Comparison of ENCODE assay signal across 22 mouse cellular contexts in the genomic region with DNA sequence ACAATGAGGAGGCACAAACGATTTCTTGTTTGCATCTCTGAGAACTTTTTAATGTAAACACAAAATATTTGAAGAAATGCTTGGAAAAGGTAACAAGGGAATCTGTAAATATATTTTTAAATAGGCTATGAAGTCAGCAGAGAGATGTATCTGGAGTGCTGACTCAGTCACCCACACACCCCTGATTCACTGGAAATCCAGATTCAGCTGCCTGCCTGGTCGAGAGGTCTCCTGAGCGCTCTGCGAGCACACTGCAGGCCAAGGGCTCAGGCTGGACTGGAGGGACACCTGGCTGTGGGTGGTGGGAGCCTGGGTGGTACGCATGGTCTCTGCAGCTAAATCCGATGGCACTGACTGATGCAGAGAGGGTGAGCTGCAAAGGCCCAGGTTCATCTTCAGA. TPM values are rescaled to one million over a fixed set of nuclear protein-coding genes. Genes with fewer than 3 reads are reported as not detected.
DNase-seq lines count a peak whose midpoint lies in the region; ATAC-seq and TF ChIP-seq lines count a peak whose summit lies in the region.
"Had no signal": no experiment of that assay in that cellular context is flagged by ENCODE, and none has a peak within 500 bp of the region (broad histone marks: within the 10 kb centered on the region; RNA-seq: fewer than 3 reads in every experiment).

No protein-coding gene starts in this region.

- no peak overlapping the region for H3K4me3 ChIP-seq in layer of hippocampus, adult 2 months
- H3K4me3 ChIP-seq: embryonic facial prominence, embryonic 10.5 days; embryonic facial prominence, embryonic 12.5 days; forebrain, embryonic 10.5 days; forebrain, embryonic 12.5 days had no signal

- 0 out of 2 replicates have a peak, but pooled peaks have one; percentile 6 for ATAC-seq in erythroid progenitor cell, adult 5-6 weeks (replicated peaks; ENCODE audit: low FRiP score, poor library complexity, severe bottlenecking)
- no peak for ATAC-seq in megakaryocyte-erythroid progenitor cell, adult 5-6 weeks (replicated peaks; ENCODE audit: low FRiP score, low TSS enrichment, poor library complexity, severe bottlenecking)
- ATAC-seq: forebrain, embryonic 14.5 days; forebrain, embryonic 16.5 days had no signal

- TF ChIP-seq CTCF in layer of hippocampus, adult 2 months (conservative IDR thresholded peaks at IDR 0.05): no peak

- no peak for DNase-seq in layer of hippocampus, adult 2 months (ENCODE audit: low spot score in 2 of 2)
- DNase-seq in layer of hippocampus, adult 9-11 months: no peak
- DNase-seq in right cerebral cortex, adult 18-20 months: peak; percentile 54
- no peak for DNase-seq in right cerebral cortex, postnatal 25 days
- peak; percentile 75 for DNase-seq in brain, adult 2 months (ENCODE audit: low read depth, low spot score)
- DNase-seq: adrenal gland, adult 2 months; adrenal gland, postnatal 10 days; adrenal gland, postnatal 25 days; cerebellum, adult 11-12 months; cerebellum, adult 2 months; cerebellum, adult 9-10 months; cerebellum, postnatal 10 days; cerebellum, postnatal 25 days had no signal

- peak overlapping the region; percentile 36; the same call in 1 of the 2 replicates for H3K27ac ChIP-seq in layer of hippocampus, adult 2 months
- H3K27ac ChIP-seq: embryonic facial prominence, embryonic 10.5 days; embryonic facial prominence, embryonic 12.5 days; forebrain, embryonic 10.5 days; forebrain, embryonic 12.5 days had no signal

RNA-seq across cellular contexts. Expression of a gene that starts 23.8 kb away (rescaled TPM):
- 10 to 100 TPM; 30.9 to 31.8 TPM for total RNA-seq in layer of hippocampus, adult 2 months (2021)
- 224 and 258 TPM in 2 replicates for total RNA-seq in erythroid progenitor cell, adult 5-6 weeks (2015; ENCODE audit: low replicate concordance)
- 312 and 368 TPM in 2 replicates for total RNA-seq in erythroid progenitor cell, adult 5-6 weeks (2017; ENCODE audit: low replicate concordance)
- total RNA-seq in megakaryocyte-erythroid progenitor cell, adult 5-6 weeks (2014; fragmentation: Nextera tagmentation): 126 and 134 TPM in 2 replicates
- total RNA-seq in megakaryocyte-erythroid progenitor cell, adult 5-6 weeks (2017): 101 and 146 TPM in 2 replicates

RNA-seq across cellular contexts. Expression of a gene that starts 31.2 kb away (rescaled TPM):
- total RNA-seq in layer of hippocampus, adult 2 months (2021): 100 to 1,000 TPM; 126 to 139 TPM
- total RNA-seq in erythroid progenitor cell, adult 5-6 weeks (2015; ENCODE audit: low replicate concordance): 1.3 TPM in 1 of 2 replicates, not detected in the other
- total RNA-seq in erythroid progenitor cell, adult 5-6 weeks (2017; ENCODE audit: low replicate concordance): not detected in 2 replicates
- total RNA-seq in megakaryocyte-erythroid progenitor cell, adult 5-6 weeks (2014; fragmentation: Nextera tagmentation): not detected in 2 replicates
- total RNA-seq in megakaryocyte-erythroid progenitor cell, adult 5-6 weeks (2017): not detected in 2 replicates
- total RNA-seq: MEL had no signal

RNA-seq across cellular contexts. Expression of a gene that starts 35.3 kb away (rescaled TPM):
- total RNA-seq in layer of hippocampus, adult 2 months (2021): 100 to 1,000 TPM; 160 to 167 TPM
- 305 and 343 TPM in 2 replicates for total RNA-seq in erythroid progenitor cell, adult 5-6 weeks (2015; ENCODE audit: low replicate concordance)
- total RNA-seq in erythroid progenitor cell, adult 5-6 weeks (2017; ENCODE audit: low replicate concordance): 152 and 197 TPM in 2 replicates
- total RNA-seq in megakaryocyte-erythroid progenitor cell, adult 5-6 weeks (2014; fragmentation: Nextera tagmentation): 542 and 563 TPM in 2 replicates
- 903 and 978 TPM in 2 replicates for total RNA-seq in megakaryocyte-erythroid progenitor cell, adult 5-6 weeks (2017)

Comparison
In these comparisons a context has a peak if more than half of its experiments do, and no peak if none do; other contexts are left out.
1. DNase-seq: peak in right cerebral cortex, adult 18-20 months (single experiment) and brain, adult 2 months (single experiment); none in layer of hippocampus, adult 2 months (0 of 2), layer of hippocampus, adult 9-11 months (single experiment) and right cerebral cortex, postnatal 25 days (single experiment).
2. RNA of a gene that starts 31.2 kb away (total RNA-seq): 126 to 139 TPM in layer of hippocampus, adult 2 months; 1.3 TPM in erythroid progenitor cell, adult 5-6 weeks and not detected in megakaryocyte-erythroid progenitor cell, adult 5-6 weeks; every median in the first group is over 10 times any median in the second.